Mouse (Mus musculus) CD4-positive, CD25-positive, alpha-beta regulatory T cell, adult 4 months (primary cell): Measurements from ENCODE around the gene Flad1. TPM values are rescaled to one million over a fixed set of nuclear protein-coding genes. Genes with fewer than 3 reads are reported as not detected.

Source experiments
- ATAC-seq: one replicate; pipeline ENCODE4 v1.8.0; 2017
- polyA plus RNA-seq, 2 experiments: library from polyadenylated mRNA; unstranded; fragments of 100-300 nt; shearing (Covaris generic); gene quantifications; one replicate each; pipeline ENCODE4 v1.2.1; 2017

Flad1 gene
- polyA plus RNA-seq, 2 experiments from 2014 or later, result 52.2 to 71.7 TPM

DNA sequence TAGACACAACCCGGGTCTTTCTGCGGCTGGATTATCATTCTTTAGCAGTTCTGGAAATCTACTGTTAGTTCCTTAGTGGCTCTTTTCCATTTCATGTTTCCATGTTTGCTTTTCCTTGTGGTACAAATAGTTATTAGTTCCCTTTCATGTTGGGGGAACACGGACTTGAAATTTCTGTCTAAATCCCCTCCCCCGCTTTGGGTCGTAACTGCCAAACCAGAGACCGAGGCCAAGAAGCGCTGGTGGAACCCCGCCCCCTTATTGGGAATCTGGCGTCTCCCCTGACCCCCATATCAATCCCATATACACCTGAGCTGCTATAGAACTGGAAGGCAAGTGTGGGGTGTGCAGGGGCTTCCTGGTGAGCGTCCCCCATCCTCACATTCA lies 16.3 kb downstream of the Flad1 start:
- ATAC-seq, result no peak

DNA sequence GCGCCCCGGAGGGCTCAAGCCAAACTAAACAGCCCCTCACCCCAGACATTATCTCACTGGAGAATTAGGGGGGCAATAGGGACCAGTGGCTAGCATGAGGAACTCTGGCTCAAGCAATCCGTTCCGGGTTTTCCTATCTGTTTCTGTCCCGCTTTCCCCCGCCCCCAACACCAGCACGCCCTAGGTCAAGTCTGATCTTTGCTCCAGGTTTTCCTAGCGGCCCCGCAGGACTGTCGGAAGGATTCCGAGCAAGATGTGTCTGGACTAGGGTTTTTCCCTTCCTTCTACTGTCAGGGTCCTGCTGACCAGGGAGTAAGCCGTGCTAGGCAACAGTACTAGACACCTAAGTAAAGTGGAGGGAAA lies 16.8 kb downstream of the Flad1 start:
- ATAC-seq, result no peak

DNA sequence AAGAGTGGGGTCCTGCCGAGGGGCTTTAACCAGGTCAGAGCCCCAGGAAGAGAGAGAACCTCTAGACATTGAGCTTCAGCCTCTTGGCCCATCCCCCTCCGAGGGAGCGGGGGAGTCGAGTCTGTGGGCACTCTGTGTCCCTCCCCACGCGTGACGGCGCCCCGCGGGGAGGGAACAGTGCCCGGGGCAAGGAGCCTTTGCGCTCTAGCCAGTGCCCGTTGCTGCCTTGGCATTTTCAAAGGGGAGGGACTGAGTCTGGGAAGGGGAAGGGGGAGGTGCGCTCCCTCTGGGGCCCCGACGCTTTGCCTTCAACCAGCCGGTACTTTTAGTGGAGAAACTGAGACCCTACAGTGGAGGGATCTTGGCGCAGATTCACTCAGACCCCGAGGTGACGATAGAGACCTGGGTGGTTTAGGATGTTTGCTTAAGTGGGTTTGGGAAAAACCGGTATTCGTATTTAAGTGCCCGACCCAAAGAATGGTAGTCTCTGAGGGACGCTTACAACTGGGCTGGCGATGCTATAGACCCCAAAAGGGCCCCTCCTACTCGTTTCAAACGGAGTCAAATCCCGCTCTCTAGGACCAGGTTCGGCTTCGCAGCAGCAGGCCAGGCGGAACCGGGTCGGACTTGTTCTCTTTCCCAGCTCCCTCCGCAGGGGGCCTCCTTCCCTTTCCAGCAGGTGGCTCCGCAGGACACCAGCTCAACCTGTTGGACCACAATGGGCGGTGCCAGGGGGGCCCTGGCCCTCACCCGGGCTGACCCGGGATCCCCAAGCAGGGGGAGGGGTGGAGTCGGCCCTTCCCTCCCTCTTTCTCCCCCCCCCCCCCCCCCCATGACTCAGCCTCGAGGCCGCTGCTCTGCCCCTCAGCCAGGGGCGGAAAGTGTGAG lies 17.4 kb downstream of the Flad1 start, which contains the start of gene Zbtb7b:
Gene Zbtb7b, minus strand, starts transcription at position 771 of the 888 bp plus-strand sequence.
- peak; percentile 13 for ATAC-seq

DNA sequence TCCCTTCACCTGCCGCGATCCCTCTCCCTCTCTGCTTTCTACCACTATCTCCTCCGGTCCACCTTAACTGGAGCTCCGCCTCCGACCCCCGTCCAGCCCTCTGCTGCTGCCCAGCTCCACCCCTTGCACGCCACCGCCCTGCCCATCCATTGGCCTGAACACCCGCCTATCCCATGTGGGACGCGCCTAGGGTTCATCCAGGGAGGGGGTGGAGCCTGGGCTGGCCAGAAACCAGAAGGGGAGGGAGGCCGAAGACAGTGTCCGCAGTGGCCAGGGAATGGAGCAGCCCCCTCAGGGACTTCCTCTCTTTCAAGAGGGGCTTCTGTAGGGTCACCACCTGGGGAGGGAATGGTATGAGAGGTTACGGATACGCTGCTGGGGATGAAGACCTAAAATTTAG lies 18.1 kb downstream of the Flad1 start:
- peak; percentile 78 for ATAC-seq

DNA sequence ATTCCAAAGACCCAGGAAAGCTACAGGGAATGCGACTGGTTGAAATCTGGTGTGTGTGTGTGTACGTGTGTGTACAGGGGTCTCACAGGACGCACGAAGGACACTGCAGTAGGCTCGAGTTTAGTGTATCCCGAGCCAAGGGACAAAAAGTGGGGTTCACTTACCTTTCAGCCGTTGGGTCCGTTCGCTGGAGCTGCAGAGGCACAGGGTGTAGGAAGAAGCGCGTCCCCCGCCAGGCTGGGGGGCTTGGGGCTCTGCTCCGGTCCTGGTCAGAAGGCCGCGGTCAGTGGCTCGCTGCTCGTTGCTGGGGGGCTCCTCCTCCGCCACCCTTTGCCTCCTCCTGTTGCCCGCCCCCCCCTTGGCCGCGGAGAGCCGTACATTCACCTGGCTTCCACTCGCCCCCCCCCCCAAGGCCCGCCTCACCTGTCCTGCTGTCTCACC lies 18.8 kb downstream of the Flad1 start:
- no peak for ATAC-seq

DNA sequence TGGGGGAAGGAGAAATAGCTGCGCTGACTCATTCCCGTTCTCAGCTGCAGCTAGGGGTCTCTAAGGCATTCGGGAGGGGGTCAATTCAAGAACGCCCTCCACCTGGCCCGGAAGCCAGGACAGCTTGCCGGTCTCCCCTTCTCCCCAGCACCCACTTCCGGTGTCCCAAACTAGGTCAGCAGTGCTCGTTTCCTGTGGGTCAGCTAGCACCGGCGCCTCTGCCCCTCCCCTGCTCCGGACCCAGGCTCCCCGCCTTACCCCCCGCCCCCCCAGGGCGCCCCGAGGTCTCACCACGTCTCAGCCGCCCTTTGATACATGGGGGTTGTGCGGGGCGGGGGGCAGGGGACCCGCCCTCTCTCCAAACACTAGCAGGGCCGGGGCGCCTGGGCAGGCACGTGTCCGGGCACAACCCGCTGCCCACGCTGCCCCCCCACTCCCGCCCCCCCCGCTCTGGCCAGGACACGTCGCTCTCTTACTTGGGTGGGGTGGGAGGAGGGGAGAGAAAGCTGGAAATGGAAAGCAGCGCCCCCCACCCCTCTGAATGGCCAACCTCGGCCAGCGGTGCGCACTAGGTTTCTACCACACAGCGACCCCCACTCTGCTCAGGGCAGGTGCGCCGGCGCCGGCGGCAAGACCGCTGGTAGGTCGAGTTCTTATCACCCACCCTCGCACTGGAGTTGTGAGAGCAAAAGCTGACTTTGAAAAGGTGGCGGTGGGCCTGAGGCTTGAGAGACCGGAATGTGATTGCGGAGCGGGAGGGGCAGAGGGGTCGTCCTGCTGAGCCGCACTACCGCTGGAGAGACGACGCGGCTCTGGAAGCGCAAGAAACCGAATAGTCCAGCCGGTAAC lies 19.8 kb downstream of the Flad1 start:
- no peak for ATAC-seq

DNA sequence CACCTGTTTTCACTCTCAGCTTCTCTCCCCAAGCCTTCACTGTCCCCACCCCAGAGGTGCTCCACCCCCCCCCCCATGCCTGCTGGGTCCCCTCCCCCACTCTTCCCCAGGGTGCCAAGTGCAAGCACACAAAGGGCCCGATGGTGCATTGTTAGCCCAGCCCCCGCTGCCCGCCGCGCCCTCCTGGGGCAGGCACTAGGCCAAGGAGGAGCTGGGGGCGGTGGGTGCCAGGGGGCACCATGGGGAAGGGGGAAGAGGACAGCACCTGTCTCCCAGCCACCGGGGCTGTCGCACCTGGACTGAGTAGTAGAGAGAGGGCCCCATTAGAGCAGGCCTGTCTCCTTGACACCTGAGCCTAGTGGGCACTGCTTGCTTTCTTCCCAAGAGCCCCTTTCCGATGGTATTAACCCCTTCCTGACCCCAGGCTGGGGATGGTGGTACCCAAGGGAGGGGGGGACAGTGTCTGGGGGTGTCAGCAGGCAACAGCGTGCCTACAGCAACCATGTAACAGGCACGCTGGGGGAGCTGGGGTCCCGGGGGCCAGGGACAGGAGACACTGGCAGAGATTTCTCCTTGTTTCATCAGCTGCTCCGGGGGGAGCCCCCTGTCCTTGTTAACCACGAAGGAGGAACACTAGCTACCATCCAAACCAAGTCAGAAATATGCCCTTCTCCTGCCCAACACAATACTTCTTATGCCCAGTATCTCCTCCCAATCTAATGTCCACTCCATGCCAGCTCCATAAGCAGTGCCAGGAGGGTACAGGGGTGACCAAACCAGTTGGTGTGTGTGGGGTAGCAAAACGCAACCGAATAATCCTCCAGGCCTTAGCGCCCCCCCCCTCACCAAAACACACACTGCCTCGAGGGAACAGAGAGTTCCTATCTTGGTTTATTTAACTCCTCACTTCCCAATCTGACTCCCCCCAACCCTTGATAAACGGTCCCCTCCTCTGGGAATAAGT lies 20.7 kb downstream of the Flad1 start:
- ATAC-seq, result no peak

DNA sequence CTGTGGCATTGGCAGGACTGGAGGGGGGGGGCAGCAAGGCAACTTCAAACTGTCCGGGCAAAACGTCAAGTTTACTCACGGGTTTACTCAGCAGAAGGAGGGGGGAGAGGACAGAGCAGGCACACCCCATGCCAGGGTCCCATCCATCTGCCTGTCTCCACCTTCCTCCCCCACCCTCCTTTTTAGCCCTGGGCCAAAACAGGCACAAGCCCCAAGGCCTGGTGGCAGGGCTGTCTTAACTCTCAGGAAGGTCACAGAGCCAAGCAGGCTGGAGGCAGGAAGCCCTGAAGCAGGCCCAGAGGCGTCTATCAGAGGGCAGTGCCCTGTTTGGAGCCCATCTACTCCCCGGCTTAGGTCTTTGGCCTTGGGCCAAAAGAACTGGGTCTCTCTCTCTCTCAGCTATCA lies 21.6 kb downstream of the Flad1 start:
- ATAC-seq, result no peak

DNA sequence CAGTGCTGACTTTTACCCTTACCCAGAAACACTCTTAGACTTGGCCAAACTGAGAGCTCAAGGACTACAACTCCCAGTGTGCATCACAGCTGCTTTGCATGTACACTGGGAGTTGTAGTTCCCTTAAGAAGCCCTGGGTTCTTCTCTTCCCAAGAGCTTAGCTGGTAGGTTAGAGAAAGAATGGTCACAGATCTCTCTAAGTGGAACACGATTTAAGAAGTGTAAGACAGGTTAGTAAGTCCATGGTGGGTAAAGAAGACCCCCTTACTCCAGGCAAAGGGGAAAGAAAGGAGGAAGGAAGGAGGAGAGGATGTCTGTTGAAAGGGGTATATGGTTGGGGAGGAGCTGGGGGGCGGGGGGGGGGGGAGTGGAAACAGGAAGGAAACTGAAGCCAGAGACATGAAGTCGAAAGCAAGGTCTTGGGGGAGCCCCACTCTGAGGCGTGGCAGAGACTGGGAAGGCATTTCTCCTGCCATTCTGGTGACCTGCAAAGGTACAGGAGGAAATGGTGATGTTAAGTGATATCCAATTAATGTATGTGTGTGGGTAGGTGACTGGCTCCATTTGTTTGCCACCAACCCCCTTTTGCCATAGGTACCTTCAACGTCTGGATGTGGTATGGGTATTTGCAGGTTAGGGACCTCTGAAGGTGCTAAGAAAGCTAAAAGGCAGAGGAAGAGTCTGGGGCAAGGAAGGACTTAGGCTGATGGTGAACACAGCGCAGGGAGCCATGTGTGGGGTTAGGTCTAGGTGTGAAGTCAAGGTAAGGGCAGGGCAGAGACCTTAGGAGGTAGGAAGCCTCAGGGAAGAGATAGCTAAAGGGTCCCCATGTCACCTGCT lies 22.5 kb downstream of the Flad1 start:
- peak; percentile 56 for ATAC-seq

DNA sequence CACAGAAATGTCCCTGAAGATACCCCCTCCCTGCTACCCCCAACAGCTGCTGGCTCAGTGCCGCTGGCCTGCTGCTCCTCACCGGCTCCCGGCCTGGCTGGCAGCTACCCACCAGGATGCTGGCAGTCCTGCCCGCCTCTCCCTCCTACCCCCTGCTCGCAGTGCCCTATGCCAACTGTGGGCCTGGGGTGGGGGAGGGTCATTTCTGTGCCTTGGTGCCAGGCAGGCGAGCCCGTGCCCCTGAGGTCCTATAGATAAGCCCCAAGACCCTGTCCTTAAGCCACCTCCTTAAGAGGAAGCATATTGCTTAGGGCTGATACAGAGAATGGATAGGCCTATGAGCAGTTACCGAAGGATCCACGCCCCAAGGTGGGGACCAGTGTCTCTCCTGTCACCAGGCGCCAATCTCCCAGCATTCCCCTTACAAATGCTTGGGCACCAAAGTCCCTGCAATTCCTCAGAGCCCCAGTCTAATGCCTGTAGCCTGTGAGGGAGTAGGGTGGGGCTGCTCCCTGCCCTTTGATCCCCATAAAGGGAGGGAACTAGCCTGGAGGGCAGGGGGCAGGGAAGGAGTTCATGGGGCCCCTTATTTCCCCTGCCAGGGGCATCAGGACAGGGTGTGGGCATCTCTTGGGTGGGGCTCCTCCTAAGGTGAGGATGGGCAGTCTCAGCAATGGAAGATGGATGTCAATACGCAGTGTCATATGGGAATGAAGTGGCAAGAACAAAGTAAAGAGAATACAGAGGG lies 23.4 kb downstream of the Flad1 start:
- ATAC-seq, result no peak

DNA sequence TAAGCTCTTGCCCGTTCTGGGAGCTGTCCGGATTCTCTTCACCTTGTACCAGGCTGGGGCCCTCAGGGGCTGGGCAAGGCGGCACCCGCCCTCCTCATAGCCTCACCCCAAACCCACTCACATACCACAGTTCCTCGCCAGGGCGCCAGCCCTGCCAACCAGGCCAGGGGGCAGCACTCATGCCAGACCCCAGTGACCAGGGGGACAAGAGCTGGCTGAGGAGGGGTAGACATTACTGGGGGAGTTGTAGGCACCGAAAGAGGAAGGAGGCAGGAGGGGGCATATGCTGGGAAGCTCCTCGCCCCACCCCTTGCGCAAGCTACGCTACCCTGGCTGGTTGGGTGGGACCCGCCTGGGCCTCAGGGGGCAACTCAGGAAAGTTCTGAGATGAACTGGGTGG lies 24.0 kb downstream of the Flad1 start:
- no peak for ATAC-seq

DNA sequence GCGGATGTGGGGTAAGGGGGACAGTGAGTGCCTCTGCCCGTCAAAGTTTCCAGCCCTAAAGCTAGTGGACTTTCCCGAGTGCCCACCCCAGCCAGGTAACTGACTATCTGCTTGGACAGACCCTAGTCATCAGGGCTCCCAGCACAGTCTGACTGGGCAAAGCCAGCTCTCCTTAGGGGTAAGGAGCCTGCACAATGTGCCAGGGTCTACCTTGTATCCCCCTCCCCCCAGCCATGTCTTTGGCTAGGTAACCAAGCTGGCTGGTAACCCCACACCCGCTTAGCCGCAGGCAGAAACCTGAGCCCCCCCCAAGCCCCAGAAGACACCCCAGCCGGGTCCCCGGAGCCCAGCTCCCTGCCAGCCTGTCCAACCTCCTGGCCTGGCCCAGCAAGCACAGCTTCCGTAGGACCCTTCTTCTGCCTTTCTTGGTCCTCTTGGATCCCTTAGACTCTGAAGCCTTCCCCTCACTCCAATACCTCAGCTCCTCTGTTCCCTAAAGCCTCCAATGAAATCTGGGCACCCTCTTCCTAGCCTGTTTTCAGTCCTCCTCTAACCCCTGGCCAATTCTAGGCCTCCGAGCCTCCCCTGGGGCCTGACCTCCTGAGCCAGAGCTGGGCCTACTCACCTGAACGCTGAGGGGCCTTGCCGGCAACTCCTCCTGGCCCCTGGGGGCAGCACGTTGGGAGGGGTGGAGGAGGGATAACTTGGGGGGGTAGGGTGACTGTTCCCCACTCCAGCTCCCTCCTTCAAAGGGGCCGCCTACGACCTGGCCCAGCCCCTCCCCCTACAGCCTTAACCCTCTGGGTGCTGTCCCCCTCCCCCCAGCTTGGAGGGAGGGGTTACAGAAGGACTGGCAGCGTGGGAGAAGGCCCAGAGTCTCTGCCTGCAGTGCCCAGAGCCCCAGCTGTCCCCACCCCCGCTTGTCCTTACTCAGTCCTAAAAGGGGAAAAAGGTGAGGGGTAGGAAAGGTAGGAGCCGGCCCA lies 24.9 kb downstream of the Flad1 start:
- peak; percentile 7 for ATAC-seq

DNA sequence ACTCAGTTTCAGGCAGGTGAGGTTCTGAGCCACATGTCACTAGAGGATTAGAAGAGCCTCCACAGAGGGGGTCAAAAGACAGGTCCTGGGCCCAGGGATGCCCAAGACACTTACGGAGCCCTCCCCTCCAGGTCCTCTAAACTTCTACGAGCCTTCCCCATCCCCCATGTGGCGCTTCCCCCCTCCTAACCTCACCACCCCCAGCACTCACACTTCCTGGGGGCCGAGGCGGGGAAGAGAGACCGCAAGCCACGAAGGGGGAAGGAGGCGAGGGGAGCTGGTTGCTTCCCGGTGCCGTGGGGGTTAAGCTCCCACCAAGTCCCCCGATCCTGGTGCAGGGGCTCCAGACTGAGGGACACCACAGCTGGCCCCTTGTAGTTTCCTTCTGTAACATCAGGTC lies 26.2 kb downstream of the Flad1 start:
- no peak for ATAC-seq

DNA sequence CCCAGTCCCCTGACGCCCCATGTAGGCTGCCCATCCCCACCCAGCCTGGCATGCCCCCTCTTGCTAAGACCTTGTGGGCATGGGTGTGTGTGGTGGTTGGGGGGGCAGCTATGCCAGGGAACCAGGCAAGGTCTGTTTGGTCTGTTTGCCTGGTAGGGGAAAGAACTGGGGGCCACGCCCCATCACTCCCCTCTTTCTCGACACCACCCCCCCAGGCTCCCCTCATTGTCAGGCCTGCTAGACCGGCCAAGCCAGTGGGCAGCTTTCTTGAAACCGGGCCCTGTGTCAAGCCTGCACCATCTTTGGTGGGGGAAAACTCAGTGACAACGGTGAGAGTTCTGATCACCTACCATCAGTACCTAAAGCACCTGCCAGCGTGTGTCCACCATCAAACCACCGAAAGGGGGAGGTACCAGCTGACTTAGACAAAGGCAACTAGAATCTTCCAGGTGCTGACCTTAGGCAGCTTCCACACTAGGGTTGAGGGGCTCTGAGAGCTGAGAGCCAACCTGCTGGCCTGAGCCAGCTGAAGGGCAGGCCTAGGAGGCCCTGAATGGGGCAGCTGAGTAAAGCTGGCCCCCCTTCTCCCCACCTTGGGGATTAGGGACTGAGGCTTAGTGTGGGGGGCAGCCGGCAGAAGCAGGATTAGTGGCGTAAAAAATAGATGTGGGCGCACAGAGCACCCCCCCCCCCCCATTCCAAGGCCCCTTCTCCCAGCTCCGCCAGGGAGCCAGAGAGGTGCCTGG lies 27.2 kb downstream of the Flad1 start:
- ATAC-seq, result no peak

DNA sequence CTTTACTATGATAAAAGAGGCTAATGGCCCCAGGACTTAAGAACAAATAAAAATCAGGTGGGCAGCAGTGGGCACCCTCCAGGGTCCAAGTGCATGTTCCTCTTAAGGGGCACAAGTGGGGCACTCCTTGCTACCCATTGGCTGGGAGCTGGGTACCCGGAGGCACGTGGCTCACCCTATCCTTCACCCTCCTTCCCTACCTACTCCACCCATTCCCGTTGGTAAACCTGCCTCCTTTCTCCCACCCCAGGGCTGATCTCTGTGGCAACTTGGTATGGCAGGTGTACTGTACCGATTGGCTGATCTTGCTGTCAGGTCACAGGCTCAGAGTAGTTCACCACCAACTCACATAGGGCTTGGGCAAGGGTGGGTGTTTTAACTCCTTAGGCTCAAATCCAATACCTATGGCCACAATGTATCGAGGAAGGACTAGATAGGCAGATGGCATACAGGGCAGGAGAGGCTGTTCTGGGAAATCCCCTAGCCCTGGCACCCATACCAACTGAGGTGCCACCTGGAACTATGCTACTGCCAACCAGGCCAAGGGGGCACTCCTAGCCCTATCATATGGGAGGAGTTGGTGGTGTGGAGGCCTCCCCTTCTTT lies 27.9 kb downstream of the Flad1 start:
- ATAC-seq, result no peak

DNA sequence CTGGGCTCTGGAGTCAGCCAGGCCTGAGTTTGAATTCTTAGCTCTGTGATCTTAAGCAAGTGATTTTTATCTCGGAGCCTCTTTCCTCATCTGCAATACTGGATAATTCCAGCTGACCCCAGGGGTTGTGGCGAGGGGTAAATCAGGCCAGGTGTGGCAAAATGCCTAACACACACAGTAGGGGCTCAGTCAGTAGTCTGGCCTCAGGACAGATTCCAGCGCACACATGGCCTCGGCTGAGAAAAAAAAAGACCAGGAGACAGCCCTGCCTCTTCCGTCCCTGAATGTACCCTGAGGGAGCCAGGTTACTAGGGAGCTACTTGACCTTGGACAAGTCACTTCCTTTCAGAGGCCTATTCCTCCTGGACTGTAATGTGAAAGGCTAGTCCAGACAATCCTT lies 28.7 kb downstream of the Flad1 start:
- no peak for ATAC-seq

DNA sequence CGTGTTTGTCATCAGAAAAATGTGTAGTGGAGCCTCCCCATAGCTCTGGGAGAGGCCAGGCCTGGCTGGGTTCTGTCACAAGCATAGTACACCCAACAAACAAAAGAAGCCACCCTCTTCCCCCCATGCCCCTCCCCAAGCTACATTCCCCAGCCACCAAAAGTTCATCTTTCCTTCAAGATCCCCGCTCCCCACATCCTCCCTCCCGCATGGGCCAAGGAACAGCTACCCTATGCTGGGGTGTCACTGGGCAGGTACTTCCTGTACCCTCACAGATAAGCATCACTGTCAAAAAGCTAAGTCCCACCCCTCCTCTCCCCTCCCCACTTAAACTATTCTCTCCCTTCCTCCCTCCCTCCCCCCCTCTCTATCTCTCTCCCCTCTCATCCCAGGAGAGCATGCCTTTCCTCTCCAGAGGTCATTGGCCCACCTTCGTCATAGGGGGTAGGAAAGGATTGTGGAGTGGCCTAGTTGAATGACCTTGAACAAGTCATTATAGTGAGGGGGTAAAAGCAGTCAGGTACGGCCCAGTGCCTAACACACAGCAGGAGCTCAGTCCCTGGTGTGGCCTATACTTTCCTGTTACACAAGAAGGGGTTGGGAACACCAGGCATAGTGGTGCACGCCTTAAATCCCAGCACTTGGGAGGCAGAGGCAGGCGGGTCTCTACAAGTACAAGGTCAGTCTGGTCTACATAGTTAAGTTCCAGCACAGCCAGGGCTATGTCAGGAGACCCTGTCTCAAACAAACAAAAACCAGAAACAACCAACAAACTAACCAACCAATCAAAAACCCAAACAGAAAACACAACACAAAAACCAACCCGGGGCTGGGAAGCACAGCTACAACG lies 29.4 kb downstream of the Flad1 start:
- peak; percentile 57 for ATAC-seq
